Mouse (Mus musculus): ENCODE measurements at regions not wholly inside any gene's neighbourhood (a gene's known extent, or its start where the extent isn't known, plus 50 kb on each side); places are given as distances from the start of the nearest gene placed in this dataset.

DNA sequence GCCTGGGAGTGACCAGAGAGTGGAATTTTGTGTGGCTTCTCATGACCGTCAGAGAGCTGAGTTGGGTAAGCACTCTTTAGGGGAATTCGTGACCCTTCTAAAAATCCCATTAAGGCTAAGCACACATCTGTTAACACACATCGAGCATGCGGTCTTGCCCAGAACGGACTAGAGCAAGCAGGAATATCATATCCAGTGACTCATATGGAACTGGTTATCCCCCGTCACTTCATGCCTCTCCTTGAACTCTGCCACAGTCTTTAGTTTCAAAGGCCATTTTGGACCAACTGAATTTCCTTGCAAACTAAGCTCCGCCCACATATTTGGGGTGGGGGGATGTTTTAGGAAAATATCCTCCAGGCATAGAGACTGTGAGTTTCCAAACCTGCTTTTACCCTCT lies 186.7 kb upstream of the Usp24 start:
- Histone ChIP-seq H3K36me3 (ENCODE audit: control insufficient read depth, insufficient read depth, low read length) (no peaks in the 10 kb centered on the region), H3K9ac (ENCODE audit: low read depth, low read length, severe bottlenecking) (no peak overlapping the region), H3K27ac (replicated peaks; ENCODE audit: low read depth, low read length) (peak overlapping the region; percentile 61), H3K27me3 (ENCODE audit: control insufficient read depth, insufficient read depth, low read length) (no peaks in the 10 kb centered on the region), H3K4me3 (replicated peaks; ENCODE audit: low read length) (no peak overlapping the region), H3K4me2 (replicated peaks; ENCODE audit: low read depth, low read length, severe bottlenecking) (0 out of 2 replicates have a peak overlapping the region, but pooled peaks have one; percentile 2), H3K4me1 (ENCODE audit: control insufficient read depth, insufficient read depth, low read length) (peaks cover 23% of the 10 kb centered on the region), H3K9me3 (ENCODE audit: control insufficient read depth, low read length) (no peaks in the 10 kb centered on the region)
- 16% methylated on average over 7 of the region's 7 CpGs for WGBS
- ATAC-seq (ENCODE audit: low FRiP score, low read depth) (peak; percentile 79), DNase-seq (ENCODE audit: low spot score) (peak; percentile 72)
- no peak for TF ChIP-seq POLR2A (IDR thresholded peaks at IDR 0.05; ENCODE audit: borderline replicate concordance, extremely low read depth, insufficient read depth, insufficient read length)

DNA sequence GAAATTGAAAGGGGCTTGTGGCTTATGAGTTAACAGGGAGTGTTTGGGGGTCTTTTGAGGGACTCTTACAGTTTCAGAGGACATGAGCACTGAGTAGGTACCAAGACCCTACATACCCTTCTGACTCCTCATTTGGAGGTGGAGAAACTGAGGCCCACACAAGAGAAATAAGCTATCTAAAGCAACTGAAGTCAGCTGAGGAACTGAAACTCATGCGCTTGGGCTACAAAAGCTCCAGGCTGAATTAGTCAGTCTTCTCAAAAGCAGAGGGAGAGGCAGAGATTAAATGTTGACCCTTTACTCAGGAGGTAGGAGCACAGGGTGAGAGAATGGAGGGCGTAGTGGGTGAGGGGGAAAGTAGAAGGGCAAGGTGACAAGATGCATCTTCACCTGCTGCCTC lies 186.2 kb upstream of the Usp24 start:
- H3K27me3 ChIP-seq (ENCODE audit: control insufficient read depth, insufficient read depth, low read length), result no peaks in the 10 kb centered on the region
- H3K4me2 ChIP-seq (replicated peaks; ENCODE audit: low read depth, low read length, severe bottlenecking), result no peak overlapping the region
- H3K27ac ChIP-seq (replicated peaks; ENCODE audit: low read depth, low read length), result peak overlapping the region; percentile 61
- H3K9ac ChIP-seq (ENCODE audit: low read depth, low read length, severe bottlenecking), result no peak overlapping the region
- DNase-seq (ENCODE audit: low spot score) (no peak), ATAC-seq (ENCODE audit: low FRiP score, low read depth) (no peak)
- H3K4me1 ChIP-seq (ENCODE audit: control insufficient read depth, insufficient read depth, low read length), result peaks cover 24% of the 10 kb centered on the region
- H3K36me3 ChIP-seq (ENCODE audit: control insufficient read depth, insufficient read depth, low read length), result no peaks in the 10 kb centered on the region
- 85% methylated on average over 2 of the region's 2 CpGs for WGBS
- no peaks in the 10 kb centered on the region for H3K9me3 ChIP-seq (ENCODE audit: control insufficient read depth, low read length)
- TF ChIP-seq POLR2A (IDR thresholded peaks at IDR 0.05; ENCODE audit: borderline replicate concordance, extremely low read depth, insufficient read depth, insufficient read length), result no peak
- no peak overlapping the region for H3K4me3 ChIP-seq (replicated peaks; ENCODE audit: low read length)

GRCm38 (mm10) chr4:106133746-106134730 lies 182.0 kb upstream of the Usp24 start:
- 0 out of 2 replicates have a peak, but pooled peaks have one; percentile 53 for ATAC-seq (ENCODE audit: low FRiP score, low read depth)
- Histone ChIP-seq H3K27me3 (ENCODE audit: control insufficient read depth, insufficient read depth, low read length) (no peaks in the 10 kb centered on the region), H3K9ac (ENCODE audit: low read depth, low read length, severe bottlenecking) (no peak overlapping the region), H3K36me3 (ENCODE audit: control insufficient read depth, insufficient read depth, low read length) (no peaks in the 10 kb centered on the region), H3K27ac (replicated peaks; ENCODE audit: low read depth, low read length) (no peak overlapping the region), H3K9me3 (ENCODE audit: control insufficient read depth, low read length) (no peaks in the 10 kb centered on the region), H3K4me1 (ENCODE audit: control insufficient read depth, insufficient read depth, low read length) (peaks cover 21% of the 10 kb centered on the region), H3K4me2 (replicated peaks; ENCODE audit: low read depth, low read length, severe bottlenecking) (no peak overlapping the region), H3K4me3 (replicated peaks; ENCODE audit: low read length) (no peak overlapping the region)
- no peak for TF ChIP-seq POLR2A (IDR thresholded peaks at IDR 0.05; ENCODE audit: borderline replicate concordance, extremely low read depth, insufficient read depth, insufficient read length)
- DNase-seq (ENCODE audit: low spot score), result no peak
- 41% methylated on average over 10 of the region's 10 CpGs for whole genome bisulfite sequencing

DNA sequence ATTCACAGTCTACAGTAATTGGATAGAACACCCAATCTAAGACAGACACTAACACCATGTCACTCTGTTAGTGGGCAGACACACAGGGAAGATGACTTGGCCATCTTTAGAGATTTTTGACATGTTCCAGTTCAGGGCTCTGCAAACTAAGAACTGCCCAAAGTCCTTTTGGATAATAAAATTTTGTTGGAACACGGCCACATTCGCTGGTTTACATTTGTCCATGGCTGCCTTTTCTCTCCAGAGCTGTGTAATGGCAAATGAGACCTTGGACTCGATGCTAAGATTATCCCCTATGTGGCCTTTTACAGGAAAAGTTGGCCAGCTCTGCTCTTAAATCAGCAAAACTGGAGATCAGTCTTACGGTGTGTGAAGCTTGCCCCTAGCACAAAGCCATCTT lies 173.3 kb upstream of the Usp24 start:
- Histone ChIP-seq H3K36me3 (ENCODE audit: control insufficient read depth, insufficient read depth, low read length) (no peaks in the 10 kb centered on the region), H3K4me3 (replicated peaks; ENCODE audit: low read length) (no peak overlapping the region), H3K4me2 (replicated peaks; ENCODE audit: low read depth, low read length, severe bottlenecking) (no peak overlapping the region), H3K27me3 (ENCODE audit: control insufficient read depth, insufficient read depth, low read length) (no peaks in the 10 kb centered on the region), H3K4me1 (ENCODE audit: control insufficient read depth, insufficient read depth, low read length) (peaks cover 12% of the 10 kb centered on the region; the same call in 1 of the 2 replicates), H3K9me3 (ENCODE audit: control insufficient read depth, low read length) (no peaks in the 10 kb centered on the region), H3K9ac (ENCODE audit: low read depth, low read length, severe bottlenecking) (no peak overlapping the region), H3K27ac (replicated peaks; ENCODE audit: low read depth, low read length) (no peak overlapping the region)
- ATAC-seq (ENCODE audit: low FRiP score, low read depth) (no peak; the same call in 1 of the 2 replicates), DNase-seq (ENCODE audit: low spot score) (peak; percentile 60)
- no peak for TF ChIP-seq POLR2A (IDR thresholded peaks at IDR 0.05; ENCODE audit: borderline replicate concordance, extremely low read depth, insufficient read depth, insufficient read length)
- WGBS, result 56% methylated on average over 4 of the region's 4 CpGs

GRCm38 (mm10) chr4:106144351-106145116 lies 171.5 kb upstream of the Usp24 start:
- H3K4me3 ChIP-seq (replicated peaks; ENCODE audit: low read length), result no peak overlapping the region
- no peak for TF ChIP-seq POLR2A (IDR thresholded peaks at IDR 0.05; ENCODE audit: borderline replicate concordance, extremely low read depth, insufficient read depth, insufficient read length)
- ATAC-seq (ENCODE audit: low FRiP score, low read depth) (no peak), DNase-seq (ENCODE audit: low spot score) (peak; percentile 21)
- H3K9me3 ChIP-seq (ENCODE audit: control insufficient read depth, low read length), result no peaks in the 10 kb centered on the region
- H3K27me3 ChIP-seq (ENCODE audit: control insufficient read depth, insufficient read depth, low read length), result no peaks in the 10 kb centered on the region
- no peak overlapping the region for H3K4me2 ChIP-seq (replicated peaks; ENCODE audit: low read depth, low read length, severe bottlenecking)
- H3K4me1 ChIP-seq (ENCODE audit: control insufficient read depth, insufficient read depth, low read length), result peaks cover 17% of the 10 kb centered on the region
- no peak overlapping the region for H3K27ac ChIP-seq (replicated peaks; ENCODE audit: low read depth, low read length)
- no peaks in the 10 kb centered on the region for H3K36me3 ChIP-seq (ENCODE audit: control insufficient read depth, insufficient read depth, low read length)
- WGBS, result 73% methylated on average over 7 of the region's 7 CpGs
- H3K9ac ChIP-seq (ENCODE audit: low read depth, low read length, severe bottlenecking), result no peak overlapping the region
